Mouse (Mus musculus): ENCODE measurements around the gene Tmem240.

- no peak for TF ChIP-seq CTCF (IDR thresholded peaks at IDR 0.05; ENCODE audit: borderline replicate concordance, insufficient read depth, low read depth, low read length)
- no peak for TF ChIP-seq POLR2A (IDR thresholded peaks at IDR 0.05; ENCODE audit: borderline replicate concordance, insufficient read depth, low read length)
Measured at GRCm38 (mm10) chr4:155705592-155705929, 29.0 kb upstream of the Tmem240 start.
